Mouse (Mus musculus): ENCODE data around the gene Sox15.
A peak's percentile ranks its signal among the peaks of the same experiment; 100 is the strongest.
"Not testable (repeated sequence)": the region's sequence is repeated elsewhere in the genome, so short reads cannot be mapped to it uniquely, and the experiment has no call there.

The Sox15 gene

DNA sequence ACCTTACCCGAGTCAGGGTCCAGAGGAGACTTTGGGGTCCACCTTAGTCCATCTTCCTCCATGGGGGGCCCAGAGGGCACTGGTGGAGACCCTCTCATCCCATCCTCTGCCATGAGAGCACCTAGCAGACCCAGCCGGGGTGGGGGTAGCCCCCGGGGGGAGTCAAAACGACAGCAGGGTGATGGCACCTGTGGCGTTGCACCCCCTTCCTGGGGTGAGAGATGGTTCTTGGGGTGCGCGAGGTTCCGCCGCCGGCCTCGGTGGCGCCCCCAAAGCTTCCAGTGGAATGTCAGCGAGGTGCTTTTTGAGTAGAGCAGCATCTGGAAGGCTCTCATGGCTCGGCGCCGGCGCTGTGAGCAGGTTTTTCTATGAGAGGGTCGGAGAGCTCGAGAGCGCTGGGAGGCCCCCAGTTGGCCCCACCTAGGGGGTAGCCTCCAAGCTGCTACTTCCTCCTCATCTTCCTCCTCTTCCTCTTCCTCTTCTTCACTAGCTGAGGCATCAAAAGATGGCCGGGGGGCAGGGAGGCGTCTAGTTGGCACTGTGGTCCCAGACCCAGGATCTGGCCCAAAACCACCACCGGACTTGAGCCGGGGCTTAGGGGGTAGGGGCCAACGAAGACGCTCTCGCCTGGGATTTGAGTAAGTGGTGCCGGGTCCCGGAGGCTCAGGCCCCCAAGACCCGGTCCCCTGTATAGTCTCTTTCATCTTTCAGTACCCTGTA is 25.2 kb downstream of the Sox15 start:
- DNase-seq (ENCODE audit: low read depth) = no peak

DNA sequence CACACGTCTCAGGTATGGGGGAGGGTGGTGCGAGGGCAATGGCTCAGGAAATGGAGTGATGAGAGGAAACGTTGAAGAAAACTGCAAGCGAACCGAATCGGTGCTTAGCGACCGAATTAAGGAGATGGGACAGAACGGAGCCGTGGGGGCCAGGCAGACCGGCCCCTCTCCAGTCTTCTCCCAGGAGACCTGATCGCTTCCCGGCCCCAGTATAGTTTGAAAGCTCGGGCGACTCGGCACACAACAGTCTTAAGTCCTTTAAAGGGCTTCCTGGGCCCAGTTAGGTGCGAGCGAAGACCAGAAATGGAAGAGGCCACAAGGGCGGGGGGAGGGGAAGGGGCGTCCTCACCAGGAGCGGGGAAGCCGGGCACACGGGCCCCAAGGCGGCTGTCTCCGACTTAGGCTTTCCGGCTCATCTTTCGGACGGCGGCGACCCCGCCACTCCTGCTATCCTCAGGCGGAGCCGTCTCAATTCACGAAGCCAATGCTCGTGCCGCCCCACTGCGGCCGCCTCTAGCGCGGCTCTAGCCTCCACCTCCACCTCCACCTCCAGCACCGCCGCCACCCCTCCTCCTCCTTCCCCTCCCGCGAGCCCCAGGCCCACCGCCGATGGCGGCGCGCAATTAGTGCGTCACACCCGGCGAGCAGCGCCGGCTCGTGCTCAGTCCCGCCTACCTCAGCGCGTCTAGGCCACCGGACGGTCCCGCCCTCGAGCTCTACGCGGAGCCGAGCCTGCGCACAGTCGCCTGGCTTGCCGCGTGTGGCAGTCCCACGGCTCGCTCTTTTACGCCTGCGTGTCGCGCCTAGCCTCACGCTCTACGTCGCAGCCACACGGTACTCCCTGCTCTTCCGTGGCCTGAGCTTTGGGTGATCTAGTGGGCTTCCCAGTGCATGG is 26.4 kb downstream of the Sox15 start, which contains the start of gene Senp3:
Senp3 (minus strand) TSS at position 771 of the 895 bp plus-strand sequence.
- DNase-seq (ENCODE audit: low read depth) = peak; percentile 98

DNA sequence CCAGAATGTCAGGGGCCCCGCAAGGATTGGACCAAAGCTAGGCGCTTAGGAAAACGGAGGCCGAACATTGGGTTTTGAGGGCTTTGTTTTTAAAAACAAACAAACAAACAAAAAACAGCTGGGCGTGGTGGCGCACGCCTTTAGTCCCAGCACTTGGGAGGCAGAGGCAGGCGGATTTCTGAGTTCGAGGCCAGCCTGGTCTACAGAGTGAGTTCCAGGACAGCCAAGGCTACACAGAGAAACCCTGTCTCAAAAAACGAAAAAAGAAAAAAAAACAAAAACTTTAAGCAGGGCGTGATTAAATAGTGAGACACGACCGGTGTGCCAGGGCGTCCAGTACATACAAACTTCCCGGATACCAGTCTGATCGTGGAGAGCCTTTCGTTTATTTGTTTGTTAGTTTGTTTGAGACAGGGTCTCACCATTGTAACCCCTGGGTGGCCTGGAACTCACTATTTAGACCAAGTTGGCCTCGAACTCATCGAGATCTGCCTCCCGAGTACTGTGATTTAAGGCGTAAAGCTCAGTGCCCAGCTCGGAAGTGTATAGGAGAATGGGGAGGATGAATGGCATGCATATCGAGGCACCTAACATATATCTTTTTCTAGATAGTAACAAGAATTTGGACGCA is 27.2 kb downstream of the Sox15 start:
- DNase-seq (ENCODE audit: low read depth) = no peak

DNA sequence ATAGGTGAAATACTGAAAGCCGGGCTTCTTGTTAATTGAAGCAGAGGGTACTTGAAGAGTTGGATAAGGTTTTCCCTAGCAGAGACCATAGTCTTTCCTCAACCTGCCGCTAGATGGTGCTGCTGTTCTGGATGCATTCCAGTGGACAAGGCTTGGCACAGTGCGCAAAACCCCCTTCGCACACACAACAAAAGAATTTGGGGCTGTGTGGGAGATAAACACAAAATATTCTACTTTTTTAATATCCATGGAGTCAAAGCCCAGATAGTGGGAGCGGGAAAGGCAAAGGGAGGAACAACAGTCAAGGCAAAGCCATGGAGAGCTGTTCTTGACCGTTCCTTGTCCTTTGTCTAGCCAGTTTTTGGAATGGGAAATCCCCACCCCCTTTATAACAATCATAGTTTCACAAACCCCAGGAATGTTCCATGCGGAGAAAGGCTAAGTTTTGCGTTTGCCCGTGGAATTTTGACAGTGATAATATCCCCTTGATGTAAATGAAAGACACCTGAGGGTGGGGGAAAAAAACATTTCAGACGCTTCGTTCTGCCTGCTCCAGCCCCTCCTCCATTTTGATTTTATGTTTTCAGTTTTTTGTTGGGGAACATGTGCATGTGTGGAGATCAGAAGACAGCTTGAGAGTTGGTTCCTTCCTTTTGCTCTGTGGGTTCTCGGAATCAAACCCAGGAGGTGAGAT is 27.9 kb downstream of the Sox15 start:
- DNase-seq (ENCODE audit: low read depth) = peak; percentile 93

DNA sequence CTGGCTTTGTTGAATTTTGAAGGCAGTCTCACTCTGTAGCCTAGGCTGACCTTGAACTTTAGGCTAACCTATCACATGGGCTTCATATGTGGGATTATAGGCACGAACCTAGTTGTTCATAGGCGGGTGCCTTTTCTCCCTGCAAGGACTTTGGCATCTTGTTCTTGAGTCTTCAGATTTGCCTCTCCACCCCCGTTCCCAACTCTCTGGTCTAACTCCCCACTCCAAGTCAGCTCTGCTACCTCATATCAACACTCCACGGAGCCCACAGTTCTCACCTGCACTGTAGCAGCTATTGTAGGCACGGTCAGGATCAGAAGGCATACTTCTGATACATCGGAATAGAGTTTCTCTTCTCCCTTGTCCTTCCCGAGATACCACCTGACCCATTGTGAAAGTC is 28.5 kb downstream of the Sox15 start:
- no peak for DNase-seq (ENCODE audit: low read depth)

DNA sequence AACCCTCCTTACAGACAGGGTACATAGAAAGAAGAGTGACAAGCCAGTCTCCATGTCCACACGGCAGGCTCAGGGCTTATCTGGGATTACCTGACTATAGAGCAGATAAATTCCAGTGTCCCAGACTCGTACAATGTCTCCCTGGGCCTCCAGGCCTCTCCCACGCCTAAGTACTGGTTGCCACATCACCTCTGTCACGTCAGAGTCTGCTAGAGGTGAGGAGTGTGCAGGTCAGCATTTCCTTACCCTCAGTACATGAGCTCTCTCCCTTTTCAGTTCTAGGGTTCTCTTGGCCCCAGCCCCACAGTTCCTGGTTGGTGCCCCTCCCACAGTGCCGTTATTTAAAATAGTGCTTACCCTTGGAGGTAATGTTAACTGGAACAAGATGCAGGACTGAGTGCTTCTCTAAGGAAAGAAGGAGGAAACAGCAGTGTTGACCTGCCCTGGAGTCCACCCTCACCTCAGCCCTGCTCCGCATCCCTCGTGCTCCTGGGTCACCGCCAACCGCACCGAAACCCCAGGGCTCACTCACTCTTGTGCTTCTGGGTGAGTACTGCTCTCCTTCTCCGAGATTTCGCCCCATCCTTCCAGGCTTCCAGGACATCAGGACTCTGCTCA is 29.1 kb downstream of the Sox15 start:
- no peak for DNase-seq (ENCODE audit: low read depth)

DNA sequence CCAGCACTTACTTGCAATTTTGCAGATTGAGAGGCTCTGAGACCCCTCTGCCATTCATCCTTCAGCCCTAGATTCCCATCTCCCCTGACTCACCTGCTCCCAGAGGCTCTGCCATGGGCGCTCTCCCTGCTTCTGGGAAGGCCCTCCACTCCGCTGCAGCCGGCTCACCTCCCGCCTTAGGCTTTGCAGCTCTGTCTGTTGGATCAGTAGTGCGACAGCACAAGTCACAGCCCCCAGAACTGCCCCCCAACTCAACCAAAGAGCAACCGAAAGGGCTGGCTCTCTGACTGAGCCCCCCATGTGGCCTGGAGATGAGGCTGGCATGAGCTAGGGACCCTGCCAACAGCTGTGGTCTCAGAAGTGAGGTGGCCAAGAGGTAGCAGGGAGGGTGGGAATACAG is 29.8 kb downstream of the Sox15 start:
- DNase-seq (ENCODE audit: low read depth) = no peak

DNA sequence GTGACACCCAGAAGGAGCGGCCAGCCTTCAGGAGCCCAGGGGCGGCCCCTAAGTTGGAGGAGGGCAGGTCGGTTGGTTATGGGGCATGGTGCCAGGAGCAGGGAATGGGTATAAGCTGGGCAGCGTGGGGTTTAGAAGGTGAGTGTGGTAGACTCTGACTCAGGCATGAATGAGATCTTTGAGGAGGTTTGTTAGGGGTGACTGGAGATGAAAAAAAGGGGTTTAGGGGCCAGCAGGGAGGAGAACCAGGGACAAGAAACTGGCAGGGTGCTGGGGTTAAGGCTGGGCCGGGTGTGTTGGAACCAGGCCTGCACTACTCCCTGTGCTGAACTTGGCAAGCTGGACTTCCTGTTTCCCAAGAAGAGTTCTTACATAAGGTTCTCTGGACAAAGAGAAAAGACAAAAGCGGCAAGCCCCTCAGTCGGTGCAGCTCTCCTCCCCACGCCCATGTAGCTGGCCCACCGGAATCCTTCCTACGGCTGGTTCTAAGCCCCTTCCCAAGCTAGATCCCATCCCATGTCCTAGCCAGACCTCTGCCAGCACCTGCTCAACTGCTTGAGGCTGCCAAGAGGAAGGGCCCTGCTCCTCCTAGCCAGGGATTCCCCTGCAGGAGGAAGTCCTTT is 30.5 kb downstream of the Sox15 start, which contains the start of gene Tnfsf13:
Tnfsf13 (minus strand) TSS at position 259 of the 623 bp plus-strand sequence.
- no peak for DNase-seq (ENCODE audit: low read depth)

DNA sequence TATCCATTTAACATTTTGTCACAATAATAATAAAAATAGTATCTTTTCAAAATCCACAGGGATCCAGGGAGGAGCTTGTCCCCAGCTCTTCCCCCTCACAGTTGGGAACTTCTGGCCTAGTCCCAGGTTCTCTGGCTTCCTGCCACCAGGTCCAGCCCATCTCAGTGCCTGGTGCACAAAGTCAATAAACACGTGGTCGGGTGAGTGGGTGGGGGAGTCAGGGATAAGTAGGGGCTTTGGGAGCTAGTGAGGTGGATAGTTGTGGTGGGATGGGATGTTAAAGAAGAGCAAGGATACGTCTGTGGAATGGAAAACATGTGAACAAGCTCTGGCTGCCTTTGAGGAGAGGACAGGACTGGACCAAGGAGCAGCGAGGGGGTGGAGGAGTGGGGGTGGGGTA is 31.3 kb downstream of the Sox15 start:
- no peak for DNase-seq (ENCODE audit: low read depth)

DNA sequence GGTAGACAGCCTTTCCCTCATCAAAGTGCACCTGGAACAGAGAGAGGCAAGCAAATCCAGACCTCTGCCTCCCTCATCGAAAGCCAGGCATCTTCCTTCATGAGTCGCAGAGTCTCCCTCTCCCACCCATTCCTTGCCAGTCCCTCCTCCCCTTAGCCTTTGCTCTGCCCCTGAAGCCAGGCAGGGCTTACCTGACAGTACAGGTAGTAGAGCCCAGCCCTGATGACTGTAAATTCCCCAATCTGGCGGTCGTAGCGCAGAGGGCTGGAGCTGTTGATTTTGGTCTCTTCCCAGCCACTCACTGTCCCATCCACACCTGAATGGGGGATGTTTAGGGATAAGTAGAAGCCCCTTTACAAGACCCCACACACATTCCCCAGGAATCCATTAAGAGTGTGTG is 31.9 kb downstream of the Sox15 start:
- DNase-seq (ENCODE audit: low read depth) = no peak

DNA sequence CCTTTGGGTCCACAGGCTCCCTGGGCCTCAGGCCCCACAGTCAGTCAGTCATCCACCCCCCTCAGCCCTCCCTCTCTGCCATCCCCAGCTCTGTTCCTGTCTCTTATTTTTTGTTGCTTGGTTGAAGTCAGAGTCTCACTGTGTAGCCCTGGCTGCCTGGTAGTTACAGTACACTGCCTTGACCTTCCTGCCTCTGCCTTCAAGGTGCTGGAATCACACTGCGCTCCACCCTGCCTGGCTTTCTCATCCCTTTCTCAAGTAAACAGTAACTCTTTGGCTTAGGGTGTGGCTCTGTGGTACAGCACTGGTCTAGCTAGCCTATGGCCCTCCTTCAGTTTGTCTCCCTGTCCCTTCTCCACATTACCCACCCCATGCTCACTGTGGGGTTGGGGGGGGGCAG is 34.8 kb downstream of the Sox15 start:
- no peak for DNase-seq (ENCODE audit: low read depth)

DNA sequence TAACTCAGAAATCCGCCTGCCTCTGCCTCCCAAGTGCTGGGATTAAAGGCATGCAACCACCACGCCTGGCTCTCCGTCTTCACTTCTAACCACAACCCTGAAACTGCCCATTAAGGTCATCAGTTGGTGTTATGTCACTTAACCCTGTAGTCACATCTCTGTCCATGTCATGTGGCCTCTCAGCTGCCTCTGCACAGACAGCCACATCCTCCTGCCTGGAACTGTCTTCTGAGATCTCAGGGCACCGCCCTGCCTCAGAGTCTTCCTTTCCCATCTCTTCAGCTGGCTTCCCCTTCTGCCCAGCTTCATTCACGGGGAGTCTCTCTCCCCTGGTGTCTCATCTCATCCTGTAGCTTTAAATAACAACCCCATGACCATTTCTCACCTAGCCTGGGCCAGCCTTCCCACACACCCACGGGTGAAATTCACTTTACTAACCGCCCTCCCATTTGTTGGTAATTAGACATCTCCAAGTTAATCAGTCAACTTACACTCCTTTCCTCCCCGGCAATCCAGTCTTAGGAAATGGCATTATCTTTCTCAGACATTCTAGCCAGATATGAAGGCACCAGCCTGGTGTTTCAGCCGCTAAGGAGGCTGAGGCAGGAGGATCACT is 37.2 kb downstream of the Sox15 start:
- DNase-seq (ENCODE audit: low read depth) = no peak

DNA sequence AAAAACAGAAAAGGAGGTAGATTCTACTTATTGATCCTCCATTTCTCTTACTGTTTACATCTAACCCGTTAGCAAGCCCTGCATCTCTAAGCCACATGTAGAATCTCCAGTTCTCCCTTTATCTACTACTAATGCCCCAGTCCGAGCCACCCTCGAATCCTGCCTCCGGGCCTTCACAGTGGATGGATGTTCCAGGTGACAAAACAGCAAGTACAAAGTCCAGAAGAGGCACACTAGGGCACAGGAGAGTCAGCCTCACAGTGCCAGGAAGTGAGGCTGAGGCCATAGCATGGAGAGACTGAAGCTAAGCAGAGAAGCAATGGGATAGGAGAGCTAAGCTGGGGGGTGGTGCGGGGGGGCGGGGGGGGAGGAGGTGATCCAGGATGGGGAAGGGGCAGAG is 37.7 kb downstream of the Sox15 start:
- DNase-seq (ENCODE audit: low read depth) = no peak

DNA sequence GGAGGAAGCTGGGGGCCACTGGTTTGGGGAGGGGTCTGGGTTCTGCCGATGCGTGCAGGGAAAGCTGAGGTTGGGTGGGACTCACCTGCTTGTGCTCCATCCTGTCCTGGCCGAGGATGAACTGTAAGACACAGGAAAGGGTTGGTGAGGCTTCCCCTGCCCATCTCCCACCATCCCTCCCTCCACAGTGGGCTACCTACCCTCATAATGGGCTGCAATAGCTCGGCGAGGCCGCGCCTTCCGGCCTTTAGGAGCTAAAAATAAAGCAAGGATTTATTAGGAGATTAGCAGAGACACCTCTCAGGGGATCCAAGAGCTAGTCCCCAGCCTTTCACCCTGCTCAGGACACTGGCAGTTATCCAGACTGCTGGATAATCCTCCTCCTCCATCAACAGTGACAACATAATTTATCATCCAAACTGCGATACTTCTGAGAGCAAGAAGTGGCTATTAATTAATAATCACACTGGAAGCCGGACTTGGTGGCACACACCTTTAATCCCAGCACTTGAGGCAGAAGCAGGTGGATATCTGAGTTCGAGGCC is 38.4 kb downstream of the Sox15 start:
- no peak for DNase-seq (ENCODE audit: low read depth)

DNA sequence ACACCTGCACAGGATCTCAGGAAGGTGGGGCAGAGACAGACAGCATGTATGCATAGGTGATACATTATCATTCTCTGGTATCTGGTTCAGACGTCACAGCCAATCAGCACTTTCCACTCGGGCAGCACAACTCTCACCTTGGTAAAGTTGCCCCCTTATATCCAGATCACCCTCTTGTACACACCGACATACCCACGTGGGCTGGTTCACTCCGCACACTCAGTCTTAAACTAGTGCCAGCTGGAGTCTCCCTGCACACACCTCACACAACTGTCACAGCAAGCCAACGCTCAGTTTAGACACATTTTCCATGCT is 39.9 kb downstream of the Sox15 start:
- DNase-seq (ENCODE audit: low read depth) = no peak

DNA sequence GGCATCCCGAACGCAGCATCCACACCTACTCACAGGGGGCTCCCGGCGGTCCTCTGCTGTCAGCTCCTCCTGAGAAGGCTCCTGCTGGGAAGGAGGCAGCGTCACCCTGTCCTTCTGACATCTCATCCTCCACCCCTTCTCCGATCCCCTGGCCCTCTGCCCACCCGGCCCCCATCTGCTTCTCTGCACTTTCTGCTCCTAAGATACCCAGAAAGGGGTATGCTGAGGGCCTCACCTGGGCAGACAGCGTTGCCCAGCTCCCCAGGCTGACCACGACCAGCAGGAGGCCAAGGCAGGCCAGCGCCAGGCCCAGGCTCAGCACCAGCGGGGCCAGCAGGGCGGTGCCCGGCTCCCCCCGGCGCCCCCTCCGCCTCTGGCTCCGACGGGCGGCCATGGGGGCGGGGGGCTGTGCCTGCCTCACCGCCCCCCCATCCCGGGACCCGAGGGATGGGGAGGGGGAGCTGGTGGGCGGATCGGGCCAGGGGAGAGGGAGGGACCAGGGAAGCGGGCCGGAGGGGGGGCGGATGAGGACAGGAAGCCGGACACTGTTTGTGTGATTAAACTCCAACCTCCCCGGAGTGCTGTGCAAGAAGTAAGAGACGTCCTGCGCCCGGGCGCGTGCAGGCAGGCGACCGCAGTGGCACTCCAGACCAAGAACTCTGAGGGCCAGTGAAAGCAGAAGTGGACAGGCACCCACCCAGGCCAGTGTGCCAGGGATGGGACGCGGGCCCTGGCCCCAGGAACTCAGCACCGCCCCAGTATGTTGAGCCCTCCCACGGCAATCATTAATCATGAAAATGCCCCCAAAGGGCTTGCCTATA is 40.5 kb downstream of the Sox15 start, which contains the start of the genes Tnfsf12 and Tnfsfm13:
Tnfsf12 (minus strand) TSS at position 489 of the 821 bp plus-strand sequence.
Tnfsfm13 (minus strand) TSS at position 738 of the 821 bp plus-strand sequence.
- no peak for DNase-seq (ENCODE audit: low read depth)

DNA sequence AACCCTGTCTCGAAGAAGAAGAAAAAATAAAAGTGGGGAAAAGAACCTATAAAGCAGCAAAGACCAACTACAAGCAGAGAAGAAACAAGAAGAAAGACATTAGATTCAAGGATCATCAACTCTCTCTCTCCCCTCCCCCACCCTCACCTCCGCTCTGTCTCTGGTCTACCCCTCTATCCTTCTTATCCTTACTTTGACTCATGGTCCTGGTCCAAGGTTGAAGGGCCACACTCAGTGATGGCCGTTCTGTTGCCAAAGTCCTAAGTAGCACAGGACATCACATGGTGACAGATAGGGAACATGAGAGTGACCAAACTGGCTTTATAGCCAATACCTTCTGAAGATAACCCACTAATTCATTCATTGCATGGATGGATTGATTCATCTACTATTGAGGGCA is 42.3 kb downstream of the Sox15 start:
- no peak for DNase-seq (ENCODE audit: low read depth)

DNA sequence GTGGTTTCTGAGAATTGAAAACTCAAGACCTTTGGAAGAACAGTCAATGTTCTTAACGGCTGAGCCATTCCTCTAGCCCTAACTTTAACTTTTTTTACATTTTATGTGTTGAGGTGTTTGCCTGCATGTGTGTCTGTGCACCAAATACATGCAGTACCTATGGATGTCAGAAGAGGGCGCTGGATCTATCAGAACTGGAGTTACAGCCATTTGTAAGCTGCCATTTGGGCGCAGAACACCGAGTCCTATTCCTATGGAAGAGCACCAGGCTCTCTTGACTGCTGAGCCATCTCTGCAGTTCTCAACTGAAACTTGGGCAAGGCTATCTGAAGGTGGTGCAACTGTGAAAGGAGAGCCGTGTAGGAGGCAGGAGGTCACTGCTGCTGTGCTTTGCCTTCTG is 43.5 kb downstream of the Sox15 start:
- DNase-seq (ENCODE audit: low read depth) = no peak

DNA sequence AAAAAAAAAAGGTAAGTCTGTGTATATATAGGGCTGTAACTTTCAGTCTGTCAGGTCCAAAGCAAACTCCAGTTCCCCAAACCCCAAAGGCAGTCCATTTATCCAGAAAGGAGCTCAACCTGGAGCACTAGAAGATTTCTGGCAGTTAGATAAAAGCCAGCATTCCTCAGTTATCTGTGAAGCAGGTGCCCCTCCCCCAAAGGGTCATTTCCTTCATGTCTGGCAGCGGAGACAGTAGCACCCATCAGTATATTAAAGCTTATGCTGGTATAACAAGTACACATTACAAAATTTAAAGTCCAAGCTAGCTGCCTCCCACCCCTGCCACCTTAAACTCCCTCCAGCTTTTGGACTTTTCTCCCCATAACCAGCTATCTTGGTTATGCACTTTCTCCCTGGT is 44.5 kb downstream of the Sox15 start:
- no peak for DNase-seq (ENCODE audit: low read depth)

DNA sequence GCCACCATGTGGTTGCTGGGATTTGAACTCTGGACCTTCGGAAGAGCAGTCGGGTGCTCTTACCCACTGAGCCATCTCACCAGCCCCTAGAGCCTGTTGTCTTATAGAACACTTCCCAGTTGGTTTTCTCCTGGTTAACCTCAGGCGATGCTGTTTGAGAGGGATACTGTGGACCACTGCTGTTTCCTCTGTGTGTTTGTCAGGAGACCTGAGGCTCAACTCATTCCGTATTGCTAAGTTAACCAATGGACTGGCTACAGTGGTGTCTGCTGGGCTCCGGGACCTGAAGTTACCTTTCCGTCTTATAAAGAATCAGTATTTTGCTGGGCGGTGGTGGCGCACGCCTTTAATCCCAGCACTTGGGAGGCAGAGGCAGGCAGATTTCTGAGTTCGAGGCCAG is 47.8 kb downstream of the Sox15 start:
- DNase-seq (ENCODE audit: low read depth) = not testable (repeated sequence)

Data from naive thymus-derived CD4-positive, alpha-beta T cell, adult 2 months (primary cell).